Mouse (Mus musculus) embryonic facial prominence, embryonic 15.5 days (tissue): ENCODE measurements around the gene Terb2. TPM values are rescaled to one million over a fixed set of nuclear protein-coding genes. Genes with fewer than 3 reads are reported as not detected.

Experiments used
- polyA plus RNA-seq: library from polyadenylated mRNA; unstranded; fragments of >200 nt; fragmentation: Nextera tagmentation; extraction: Ambion mirVana; gene quantifications from 2 replicates; pipeline ENCODE4 v1.2.1, GENCODE M21; 2015

Gene Terb2
- polyA plus RNA-seq, 1 experiment from 2014 or later: not detected

Other genes with a start within 250 kb of the Terb2 start
- 43.6 and 48.0 TPM in 2 replicates for gene Ctdspl2, start 230.3 kb upstream of the Terb2 start, polyA plus RNA-seq
- gene Mageb3, start 230.2 kb upstream of the Terb2 start, polyA plus RNA-seq: 0.35 and 0.38 TPM in 2 replicates
- gene Eif3j1, start 157.7 kb upstream of the Terb2 start, polyA plus RNA-seq: 11.5 and 12.0 TPM in 2 replicates
- 7.6 TPM in 2 replicates for gene Spg11, start 67.9 kb upstream of the Terb2 start, polyA plus RNA-seq
- gene B2m, start 38.6 kb upstream of the Terb2 start, polyA plus RNA-seq: 329 and 337 TPM in 2 replicates
- gene Trim69, start 25.6 kb upstream of the Terb2 start, polyA plus RNA-seq: 0.21 TPM in 1 of 2 replicates, not detected in the other
- 0.08 TPM in 1 of 2 replicates, not detected in the other for gene Patl2, start 83 bp upstream of the Terb2 start, polyA plus RNA-seq
- 24.1 and 28.7 TPM in 2 replicates for gene Sord, start 48.5 kb downstream of the Terb2 start, polyA plus RNA-seq
- 0.05 and 0.11 TPM in 2 replicates for gene Duox2, start 112.2 kb downstream of the Terb2 start, polyA plus RNA-seq
- 0.25 TPM in 1 of 2 replicates, not detected in the other for gene Duoxa2, start 112.6 kb downstream of the Terb2 start, polyA plus RNA-seq
- gene Duoxa1, start 127.5 kb downstream of the Terb2 start, polyA plus RNA-seq: 6.6 and 7.6 TPM in 2 replicates
- 1.5 TPM in 2 replicates for gene Duox1, start 129.4 kb downstream of the Terb2 start, polyA plus RNA-seq
- gene Shf, start 182.9 kb downstream of the Terb2 start, polyA plus RNA-seq: 4.5 and 5.0 TPM in 2 replicates
- gene Slc28a2, start 240.2 kb downstream of the Terb2 start, polyA plus RNA-seq: 0.31 and 1.5 TPM in 2 replicates